Mouse (Mus musculus) Muller cell, postnatal 12 days (primary cell): Measurements from ENCODE around the gene Tmem56.

Experiments
- DNase-seq: peaks from one replicate; pipeline ENCODE4 v3.0.0-alpha.2; 2015; ENCODE audit errors: inconsistent ontology term

Tmem56 gene

GRCm38 (mm10) chr3:121277557-121277956 lies 5.3 kb downstream of the Tmem56 start:
- DNase-seq, result no peak

GRCm38 (mm10) chr3:121277009-121277408 lies 5.9 kb downstream of the Tmem56 start:
- no peak for DNase-seq

GRCm38 (mm10) chr3:121274010-121274409 lies 8.9 kb downstream of the Tmem56 start:
- no peak for DNase-seq

GRCm38 (mm10) chr3:121272577-121272976 lies 10.3 kb downstream of the Tmem56 start:
- no peak for DNase-seq

- DNase-seq, result no peak
Observed at GRCm38 (mm10) chr3:121267283-121267682, 15.6 kb downstream of the Tmem56 start.

- no peak for DNase-seq
Observed at GRCm38 (mm10) chr3:121264242-121264641, 18.7 kb downstream of the Tmem56 start.

GRCm38 (mm10) chr3:121263205-121263548 lies 19.7 kb downstream of the Tmem56 start:
- no peak for DNase-seq

- DNase-seq, result peak; percentile 83
Observed at GRCm38 (mm10) chr3:121262521-121263204, 20.2 kb downstream of the Tmem56 start.

- no peak for DNase-seq
Observed at GRCm38 (mm10) chr3:121261939-121262520, 20.9 kb downstream of the Tmem56 start.

- no peak for DNase-seq
Observed at GRCm38 (mm10) chr3:121261251-121261650, 21.6 kb downstream of the Tmem56 start.

- no peak for DNase-seq
Observed at GRCm38 (mm10) chr3:121260831-121261230, 22.1 kb downstream of the Tmem56 start.

- no peak for DNase-seq
Observed at GRCm38 (mm10) chr3:121260041-121260440, 22.9 kb downstream of the Tmem56 start.

- DNase-seq, result peak; percentile 48
Observed at GRCm38 (mm10) chr3:121258521-121259478, 24.1 kb downstream of the Tmem56 start.

GRCm38 (mm10) chr3:121257418-121257817 lies 25.5 kb downstream of the Tmem56 start:
- no peak for DNase-seq

- DNase-seq, result no peak
Observed at GRCm38 (mm10) chr3:121256131-121256530, 26.8 kb downstream of the Tmem56 start.

GRCm38 (mm10) chr3:121255501-121255900 lies 27.4 kb downstream of the Tmem56 start:
- DNase-seq, result no peak

GRCm38 (mm10) chr3:121250576-121251433 lies 32.1 kb downstream of the Tmem56 start:
- DNase-seq, result no peak

- DNase-seq, result no peak
Observed at GRCm38 (mm10) chr3:121250048-121250447, 32.9 kb downstream of the Tmem56 start.

GRCm38 (mm10) chr3:121242941-121243340 lies 40.0 kb downstream of the Tmem56 start:
- no peak for DNase-seq

GRCm38 (mm10) chr3:121242111-121242936 lies 40.6 kb downstream of the Tmem56 start:
- peak; percentile 21 for DNase-seq
